Mouse (Mus musculus) lung, embryonic 14.5 days (tissue): Measurements from ENCODE around the gene Slc7a6os. TPM values are rescaled to one million over a fixed set of nuclear protein-coding genes. Genes with fewer than 3 reads are reported as not detected.

ENCODE experiments used
- ATAC-seq: fragments of 200-750 bp; cut with Nextera tagmentation; 2 replicates; pipeline ENCODE4 v1.8.0; 2017; ENCODE audit warnings: mild to moderate bottlenecking, moderate TSS enrichment, moderate library complexity; ENCODE audit not compliant: insufficient read depth
- DNase-seq: peaks from one replicate; pipeline ENCODE4 v3.0.0-alpha.2; 2015
- H3K27ac ChIP-seq: fragments of 300-500 bp; sonication (generic); 2 replicates; pipeline ENCODE4 v1.5.1; 2014; ENCODE audit warnings: low read depth, mild to moderate bottlenecking, moderate library complexity
- H3K27me3 ChIP-seq: fragments of 300-500 bp; sonication (generic); 2 replicates; pipeline ENCODE4 v1.6.1; 2014; ENCODE audit warnings: low read length, control low read depth; ENCODE audit not compliant: insufficient read depth
- H3K36me3 ChIP-seq: fragments of 300-500 bp; sonication (generic); 2 replicates; pipeline ENCODE4 v1.6.1; 2014; ENCODE audit warnings: control low read depth; ENCODE audit not compliant: insufficient read depth
- H3K4me1 ChIP-seq: fragments of 300-500 bp; sonication (generic); 2 replicates; pipeline ENCODE4 v1.6.1; 2014; ENCODE audit warnings: antibody characterized with exemption, control low read depth; ENCODE audit not compliant: insufficient read depth
- H3K4me2 ChIP-seq: fragments of 300-500 bp; sonication (generic); 2 replicates; pipeline ENCODE4 v1.6.1; 2014; ENCODE audit warnings: mild to moderate bottlenecking
- H3K4me3 ChIP-seq: fragments of 300-500 bp; sonication (generic); 2 replicates; pipeline ENCODE4 v1.5.1; 2014; ENCODE audit warnings: low read depth, low read length
- H3K9ac ChIP-seq: fragments of 300-500 bp; sonication (generic); 2 replicates; pipeline ENCODE4 v1.6.1; 2014
- H3K9me3 ChIP-seq: fragments of 300-500 bp; sonication (generic); 2 replicates; pipeline ENCODE4 v1.6.1; 2016; ENCODE audit warnings: low read depth, low read length, control low read depth
- CTCF ChIP-seq: IDR thresholded peaks from 2 replicates; pipeline ENCODE4 v1.5.1; 2016; ENCODE audit warnings: antibody characterized with exemption, low read depth
- WGBS: fragments of 180-500 bp; shearing (Covaris S2); extraction: QIAGEN DNeasy Blood & Tissue Kit; methylation state at CpG from one replicate; pipeline ENCODE4 v1.1.7; 2014; 5-methylcytosine and 5-hydroxymethylcytosine counted together
- polyA plus RNA-seq: library from polyadenylated mRNA; unstranded; fragments of >200 nt; fragmentation: Nextera tagmentation; extraction: Ambion mirVana; gene quantifications from 2 replicates; pipeline ENCODE4 v1.2.1, GENCODE M21; 2014

Slc7a6os gene
- polyA plus RNA-seq, 1 experiment from 2014 or later, result 38.6 TPM

GRCm38 (mm10) chr8:106178428-106178827 lies 32.3 kb downstream of the Slc7a6os start:
- Histone ChIP-seq H3K4me2 (no peak overlapping the region; the same call in 1 of the 2 replicates), H3K9ac (no peak overlapping the region), H3K27ac (peak overlapping the region; percentile 67), H3K9me3 (no peaks in the 10 kb centered on the region), H3K27me3 (no peaks in the 10 kb centered on the region), H3K36me3 (peaks cover 11% of the 10 kb centered on the region; the same call in 1 of the 2 replicates), H3K4me3 (no peak overlapping the region), H3K4me1 (peaks cover 3% of the 10 kb centered on the region; the same call in 1 of the 2 replicates)
- WGBS, result 20% methylated on average over 2 of the region's 2 CpGs
- TF ChIP-seq CTCF, result no peak
- ATAC-seq (no peak), DNase-seq (peak; percentile 32)

- TF ChIP-seq CTCF, result no peak
- no peak overlapping the region for H3K4me3 ChIP-seq
- H3K4me2 ChIP-seq, result no peak overlapping the region
- 0 out of 2 replicates have a peak overlapping the region, but pooled peaks have one; percentile 2 for H3K27ac ChIP-seq
- no peak overlapping the region for H3K9ac ChIP-seq
- no peaks in the 10 kb centered on the region for H3K27me3 ChIP-seq
- DNase-seq, result no peak
- ATAC-seq, result no peak
- WGBS, result 37% methylated on average over 1 of the region's 1 CpGs
- peaks cover 3% of the 10 kb centered on the region; the same call in 1 of the 2 replicates for H3K4me1 ChIP-seq
- H3K9me3 ChIP-seq, result no peaks in the 10 kb centered on the region
- peaks cover 10% of the 10 kb centered on the region; the same call in 1 of the 2 replicates for H3K36me3 ChIP-seq
Observed at GRCm38 (mm10) chr8:106177594-106177993, 33.1 kb downstream of the Slc7a6os start.

- Histone ChIP-seq H3K4me2 (no peak overlapping the region), H3K9ac (no peak overlapping the region), H3K4me3 (no peak overlapping the region), H3K36me3 (peaks cover 9% of the 10 kb centered on the region; the same call in 1 of the 2 replicates), H3K4me1 (peaks cover 3% of the 10 kb centered on the region; the same call in 1 of the 2 replicates), H3K27me3 (no peaks in the 10 kb centered on the region), H3K9me3 (no peaks in the 10 kb centered on the region), H3K27ac (peak overlapping the region; percentile 24; the same call in 1 of the 2 replicates)
- ATAC-seq (peak; percentile 73; the same call in 1 of the 2 replicates), DNase-seq (peak; percentile 57)
- 18% methylated on average over 1 of the region's 1 CpGs for WGBS
- TF ChIP-seq CTCF, result no peak
Observed at GRCm38 (mm10) chr8:106176891-106177290, 33.8 kb downstream of the Slc7a6os start.

- Histone ChIP-seq H3K4me1 (peaks cover 5% of the 10 kb centered on the region; the same call in 1 of the 2 replicates), H3K27ac (no peak overlapping the region), H3K4me3 (no peak overlapping the region), H3K36me3 (no peaks in the 10 kb centered on the region), H3K9ac (no peak overlapping the region), H3K4me2 (no peak overlapping the region), H3K27me3 (no peaks in the 10 kb centered on the region), H3K9me3 (no peaks in the 10 kb centered on the region)
- ATAC-seq (no peak), DNase-seq (no peak)
- WGBS, result 87% methylated on average over 3 of the region's 3 CpGs
- no peak for TF ChIP-seq CTCF
Observed at GRCm38 (mm10) chr8:106173566-106173965, 37.2 kb downstream of the Slc7a6os start.

DNA sequence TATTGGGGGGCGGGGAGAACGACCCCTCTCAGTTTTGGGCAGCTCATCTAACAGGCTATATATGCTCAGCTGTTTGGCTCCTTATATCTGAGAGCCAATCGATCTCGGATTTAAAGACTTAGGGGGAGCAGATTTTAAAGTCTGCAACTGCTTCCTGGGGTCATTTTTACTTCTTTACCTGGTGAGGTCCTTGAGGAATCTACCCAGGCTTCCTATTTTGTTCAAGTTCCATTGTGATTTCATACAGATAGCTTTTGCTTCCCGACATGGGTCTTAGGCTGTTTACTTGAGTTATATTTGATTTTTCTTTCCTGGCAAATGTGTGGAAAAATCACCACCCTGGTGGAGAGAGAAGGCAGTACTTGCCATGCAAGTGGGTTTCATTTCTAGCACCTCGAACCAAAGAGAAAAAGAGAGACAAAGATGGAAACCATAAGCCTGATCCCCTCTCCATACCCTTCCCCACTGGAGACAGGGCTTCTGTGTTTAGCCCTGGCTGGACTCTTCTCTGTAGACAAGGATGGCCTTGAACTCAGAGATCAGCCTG lies 40.7 kb downstream of the Slc7a6os start:
- Histone ChIP-seq H3K4me3 (peak overlapping the region; percentile 84), H3K36me3 (no peaks in the 10 kb centered on the region), H3K27ac (no peak overlapping the region), H3K9me3 (no peaks in the 10 kb centered on the region), H3K27me3 (no peaks in the 10 kb centered on the region), H3K9ac (peak overlapping the region; percentile 88), H3K4me1 (peaks cover 2% of the 10 kb centered on the region; the same call in 1 of the 2 replicates), H3K4me2 (peak overlapping the region; percentile 93)
- peak; percentile 38; the same call in 1 of the 2 replicates for TF ChIP-seq CTCF
- ATAC-seq, result no peak
- peak; percentile 17 for DNase-seq
- 23% methylated on average over 6 of the region's 6 CpGs for WGBS

- no peak for TF ChIP-seq CTCF
- Histone ChIP-seq H3K4me3 (peak overlapping the region; percentile 84), H3K27ac (peak overlapping the region; percentile 89), H3K27me3 (no peaks in the 10 kb centered on the region), H3K36me3 (0 out of 2 replicates have a peak, but pooled peaks cover 4% of the 10 kb centered on the region), H3K4me2 (peak overlapping the region; percentile 93), H3K9me3 (no peaks in the 10 kb centered on the region), H3K4me1 (peaks cover 2% of the 10 kb centered on the region; the same call in 1 of the 2 replicates), H3K9ac (peak overlapping the region; percentile 88)
- under 1% methylated on average over 53 of the region's 54 CpGs for WGBS
- DNase-seq (peak; percentile 59), ATAC-seq (peak; percentile 69)
Observed at GRCm38 (mm10) chr8:106169017-106169933, 41.5 kb downstream of the Slc7a6os start.
